Mouse (Mus musculus): ENCODE data around the gene Rbbp5.

DNA sequence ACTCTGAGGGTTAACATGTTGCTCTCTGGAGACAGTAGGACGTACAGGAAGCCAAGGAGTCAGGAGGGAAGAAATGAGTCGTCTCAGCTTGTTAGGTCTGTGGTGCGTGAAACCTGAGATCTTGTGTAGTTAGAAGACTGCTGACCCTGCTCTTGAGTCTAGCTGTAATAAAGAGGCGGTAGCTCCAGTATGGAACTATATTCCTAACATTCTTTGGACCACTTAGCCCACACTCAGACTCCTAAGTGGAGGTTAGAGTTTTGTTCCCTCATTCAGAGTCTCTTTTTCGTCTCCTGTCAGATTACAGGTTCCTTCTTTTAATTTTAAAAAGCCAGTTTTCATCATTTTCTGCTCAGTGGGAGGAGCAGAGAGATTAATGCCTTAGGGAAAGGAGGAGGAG is 12.5 kb upstream of the Rbbp5 start:
- no peak for TF ChIP-seq CTCF (IDR thresholded peaks at IDR 0.05 in 2 of 3, conservative IDR thresholded peaks at IDR 0.05 in 1 of 3; ENCODE audit: control insufficient read depth in 1 of 3, insufficient read depth in 1 of 3, low read depth in 2 of 3, low read length in 3 of 3, poor library complexity in 1 of 3, severe bottlenecking in 1 of 3)
- no peak for TF ChIP-seq ZMIZ1 (IDR thresholded peaks at IDR 0.05; ENCODE audit: low read depth, low read length)
- no peak for TF ChIP-seq NRF1 (IDR thresholded peaks at IDR 0.05; ENCODE audit: insufficient read depth, low read depth, low read length, poor library complexity, severe bottlenecking)
- TF ChIP-seq CHD2 (IDR thresholded peaks at IDR 0.05; ENCODE audit: low read length), result no peak
- TF ChIP-seq UBTF (IDR thresholded peaks at IDR 0.05; ENCODE audit: borderline replicate concordance, insufficient read depth, low read depth, low read length), result no peak
- no peak for TF ChIP-seq RCOR1 (IDR thresholded peaks at IDR 0.05; ENCODE audit: low read depth, low read length)
- TF ChIP-seq EP300 (IDR thresholded peaks at IDR 0.05; ENCODE audit: low read depth in 1 of 2, low read length in 2 of 2), result no peak
- TF ChIP-seq CHD1 (IDR thresholded peaks at IDR 0.05; ENCODE audit: low read depth, low read length), result no peak

Measured in MEL (cell line).